Mouse (Mus musculus): ENCODE measurements around the gene Lsm14a.

GRCm38 (mm10) chr7:34421201-34421600, 28.1 kb upstream of the Lsm14a start:
- TF ChIP-seq POLR2A (IDR thresholded peaks at IDR 0.05; ENCODE audit: low read depth, low read length) (no peak), CTCF (IDR thresholded peaks at IDR 0.05; ENCODE audit: extremely low read depth, insufficient read length, insufficient replicate concordance, low read depth, low read length) (no peak)
